Mouse (Mus musculus) stomach, postnatal 0 days (tissue): ENCODE results near the gene Cadm2. TPM values are rescaled to one million over a fixed set of nuclear protein-coding genes. Genes with fewer than 3 reads are reported as not detected.

ENCODE experiments used
- ATAC-seq: fragments of 200-750 bp; cut with Nextera tagmentation; 2 replicates; pipeline ENCODE4 v1.8.0; 2017; ENCODE audit not compliant: low FRiP score, low TSS enrichment
- DNase-seq: peaks from one replicate; pipeline ENCODE4 v3.0.0-alpha.2; 2016; ENCODE audit warnings: low spot score
- H3K27ac ChIP-seq: fragments of 300-500 bp; sonication (generic); replicated peaks from 2 replicates; pipeline ENCODE4 v1.5.1; 2014; ENCODE audit warnings: mild to moderate bottlenecking, control low read depth
- H3K27me3 ChIP-seq: fragments of 300-500 bp; sonication (generic); 2 replicates; pipeline ENCODE4 v1.6.1; 2014; ENCODE audit warnings: low read length; ENCODE audit not compliant: control insufficient read depth, insufficient read depth
- H3K36me3 ChIP-seq: fragments of 300-500 bp; sonication (generic); 2 replicates; pipeline ENCODE4 v1.6.1; 2014; ENCODE audit warnings: low read length, mixed read lengths; ENCODE audit not compliant: control insufficient read depth, insufficient read depth
- H3K4me1 ChIP-seq: fragments of 300-500 bp; sonication (generic); replicated peaks from 2 replicates; pipeline ENCODE4 v1.6.1; 2014; ENCODE audit warnings: antibody characterized with exemption; ENCODE audit not compliant: control insufficient read depth, insufficient read depth
- H3K4me2 ChIP-seq: fragments of 300-500 bp; sonication (generic); replicated peaks from 2 replicates; pipeline ENCODE4 v1.6.1; 2014; ENCODE audit warnings: low read depth, mild to moderate bottlenecking, control low read depth, moderate library complexity
- H3K4me3 ChIP-seq: fragments of 300-500 bp; sonication (generic); 2 replicates; pipeline ENCODE4 v1.5.1; 2014; ENCODE audit warnings: low read depth, low read length, control low read depth
- H3K9ac ChIP-seq: fragments of 300-500 bp; sonication (generic); 2 replicates; pipeline ENCODE4 v1.6.1; 2014; ENCODE audit warnings: mild to moderate bottlenecking, low read length, control low read depth, mixed read lengths
- H3K9me3 ChIP-seq: fragments of 300-500 bp; sonication (generic); 2 replicates; pipeline ENCODE4 v1.6.1; 2016; ENCODE audit warnings: low read length; ENCODE audit not compliant: control insufficient read depth
- CTCF ChIP-seq: IDR thresholded peaks from 2 replicates; pipeline ENCODE4 v1.5.1; 2016; ENCODE audit warnings: antibody characterized with exemption, low read depth, mild to moderate bottlenecking, moderate library complexity
- EP300 ChIP-seq: optimal IDR thresholded peaks from 2 replicates; pipeline ENCODE3; 2016; ENCODE audit warnings: antibody characterized with exemption
- WGBS: fragments of 180-500 bp; shearing (Covaris S2); extraction: QIAGEN DNeasy Blood & Tissue Kit; methylation state at CpG from one replicate; pipeline ENCODE4 v1.1.7; 2014; 5-methylcytosine and 5-hydroxymethylcytosine counted together
- polyA plus RNA-seq: library from polyadenylated mRNA; unstranded; fragments of >200 nt; fragmentation: Nextera tagmentation; extraction: Ambion mirVana; gene quantifications from 2 replicates; pipeline ENCODE4 v1.2.1, GENCODE M21; 2015

Cadm2 gene
- polyA plus RNA-seq, 1 experiment from 2014 or later, result 0.29 TPM

DNA sequence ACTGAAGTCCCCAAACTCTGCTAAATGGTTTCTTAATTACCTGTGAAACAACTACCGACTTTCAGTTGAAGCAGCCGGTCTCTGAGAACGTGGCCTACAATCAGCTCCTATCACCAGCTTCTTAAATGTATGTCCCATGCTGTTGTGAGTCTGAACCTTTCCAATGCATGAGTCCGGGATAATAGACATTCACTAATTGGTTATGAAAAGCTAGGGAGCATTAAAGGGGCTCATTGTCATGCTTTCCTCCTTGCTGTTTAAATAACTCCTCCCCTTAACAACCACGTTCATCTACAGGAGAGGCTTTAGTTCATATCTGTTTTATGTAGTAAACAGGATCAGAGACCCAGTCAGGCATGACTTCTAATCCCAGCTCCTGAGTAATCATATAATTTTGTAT, 1008.1 kb downstream of the Cadm2 start:
- ATAC-seq, result no peak

More for the DNA sequence above, 1008.1 kb downstream of the Cadm2 start:
- Histone ChIP-seq H3K9me3 (no peaks in the 10 kb centered on the region), H3K27ac (no peak overlapping the region), H3K4me3 (no peak overlapping the region), H3K4me1 (no peaks in the 10 kb centered on the region), H3K36me3 (no peaks in the 10 kb centered on the region), H3K4me2 (no peak overlapping the region), H3K27me3 (no peaks in the 10 kb centered on the region), H3K9ac (no peak overlapping the region)
- no peak for DNase-seq
- TF ChIP-seq EP300 (no peak), CTCF (no peak)
- 75% methylated on average over 5 of the region's 5 CpGs for WGBS
